Mouse (Mus musculus) cerebellum, postnatal 36 days (tissue): ENCODE results near the gene Arl4c.
A peak's percentile ranks its signal among the peaks of the same experiment; 100 is the strongest.

ENCODE experiments used
- DNase-seq, 2 experiments: peaks; one replicate each; pipeline ENCODE4 v3.0.0; 2021 to 2022; ENCODE audit warnings: mixed read lengths in 2 of 2

Gene Arl4c

GRCm38 (mm10) chr1:88699856-88700791, 1.9 kb downstream of the Arl4c start:
- peak; percentile 42 to 53 for DNase-seq

GRCm38 (mm10) chr1:88699401-88699800, 2.6 kb downstream of the Arl4c start:
- DNase-seq = no peak

- no peak for DNase-seq
Observed at GRCm38 (mm10) chr1:88698926-88699325, 3.1 kb downstream of the Arl4c start.

- DNase-seq = no peak
Observed at GRCm38 (mm10) chr1:88698131-88698530, 3.9 kb downstream of the Arl4c start.

GRCm38 (mm10) chr1:88696408-88696807, 5.6 kb downstream of the Arl4c start:
- no peak for DNase-seq

GRCm38 (mm10) chr1:88694353-88694752, 7.7 kb downstream of the Arl4c start:
- no peak for DNase-seq

- no peak for DNase-seq
Observed at GRCm38 (mm10) chr1:88692293-88692827, 9.7 kb downstream of the Arl4c start.

- DNase-seq = no peak
Observed at GRCm38 (mm10) chr1:88690601-88691000, 11.4 kb downstream of the Arl4c start.

GRCm38 (mm10) chr1:88684765-88685164, 17.3 kb downstream of the Arl4c start:
- DNase-seq = no peak

- no peak for DNase-seq
Observed at GRCm38 (mm10) chr1:88681596-88681995, 20.4 kb downstream of the Arl4c start.

GRCm38 (mm10) chr1:88680804-88681203, 21.2 kb downstream of the Arl4c start:
- DNase-seq = no peak

- DNase-seq = no peak
Observed at GRCm38 (mm10) chr1:88678231-88678739, 23.7 kb downstream of the Arl4c start.

- DNase-seq = no peak
Observed at GRCm38 (mm10) chr1:88670807-88671206, 31.2 kb downstream of the Arl4c start.

- DNase-seq = no peak
Observed at GRCm38 (mm10) chr1:88668846-88669810, 32.9 kb downstream of the Arl4c start.

- DNase-seq = no peak
Observed at GRCm38 (mm10) chr1:88668353-88668752, 33.7 kb downstream of the Arl4c start.

GRCm38 (mm10) chr1:88664623-88665022, 37.4 kb downstream of the Arl4c start:
- no peak for DNase-seq

- DNase-seq = no peak
Observed at GRCm38 (mm10) chr1:88662736-88663135, 39.3 kb downstream of the Arl4c start.

- no peak for DNase-seq
Observed at GRCm38 (mm10) chr1:88661209-88661608, 40.8 kb downstream of the Arl4c start.

- DNase-seq = peak; percentile 55 to 66
Observed at GRCm38 (mm10) chr1:88658290-88658857, 43.6 kb downstream of the Arl4c start.

GRCm38 (mm10) chr1:88656096-88656480, 45.9 kb downstream of the Arl4c start:
- no peak for DNase-seq

GRCm38 (mm10) chr1:88655473-88656095, 46.4 kb downstream of the Arl4c start:
- DNase-seq = no peak
